9 mouse cellular contexts compared by ENCODE assay signal in genomic region chr8:10925582-10926517, GRCm38 (mm10).
DNase-seq lines count a peak whose midpoint lies in the region; ATAC-seq and TF ChIP-seq lines count a peak whose summit lies in the region.
"Had no signal": no experiment of that assay in that cellular context is flagged by ENCODE, and none has a peak within 500 bp of the region (broad histone marks: within the 10 kb centered on the region; RNA-seq: fewer than 3 reads in every experiment).

No protein-coding gene starts in this region.

- H3K36me3 ChIP-seq in embryonic facial prominence, embryonic 14.5 days (ENCODE audit: control insufficient read depth, insufficient read depth, low read length) = no peaks in the 10 kb centered on the region
- H3K36me3 ChIP-seq in limb, embryonic 13.5 days = no peaks in the 10 kb centered on the region
- H3K36me3 ChIP-seq in stomach, postnatal 0 days (ENCODE audit: control insufficient read depth, insufficient read depth, low read length) = no peaks in the 10 kb centered on the region
- no peaks in the 10 kb centered on the region for H3K36me3 ChIP-seq in lung, postnatal 0 days (ENCODE audit: insufficient read depth, low read length)

- no peak for TF ChIP-seq EP300 in stomach, postnatal 0 days (optimal IDR thresholded peaks at IDR 0.05)
- no peak for TF ChIP-seq EP300 in lung, postnatal 0 days (IDR thresholded peaks at IDR 0.05)

- no peak overlapping the region for H3K4me3 ChIP-seq in embryonic facial prominence, embryonic 14.5 days (ENCODE audit: low read depth, low read length)
- H3K4me3 ChIP-seq in limb, embryonic 13.5 days = peak overlapping the region; percentile 10
- H3K4me3 ChIP-seq in stomach, postnatal 0 days (ENCODE audit: low read depth, low read length) = no peak overlapping the region
- no peak overlapping the region for H3K4me3 ChIP-seq in lung, postnatal 0 days (ENCODE audit: low read depth, low read length)
- H3K4me3 ChIP-seq: erythroblast, embryonic 14.5 days had no signal

- H3K4me1 ChIP-seq in embryonic facial prominence, embryonic 14.5 days (ENCODE audit: control insufficient read depth, insufficient read depth, low read length) = peaks cover 62% of the 10 kb centered on the region
- H3K4me1 ChIP-seq in limb, embryonic 13.5 days = peaks cover 82% of the 10 kb centered on the region
- peaks cover 7% of the 10 kb centered on the region for H3K4me1 ChIP-seq in stomach, postnatal 0 days (replicated peaks; ENCODE audit: control insufficient read depth, insufficient read depth)
- peaks cover 16% of the 10 kb centered on the region; the same call in 1 of the 2 replicates for H3K4me1 ChIP-seq in lung, postnatal 0 days (ENCODE audit: insufficient read depth, low read depth, low read length)

- H3K9ac ChIP-seq in embryonic facial prominence, embryonic 14.5 days (ENCODE audit: low read depth, low read length) = peak overlapping the region; percentile 15; the same call in 1 of the 2 replicates
- peak overlapping the region; percentile 45 for H3K9ac ChIP-seq in limb, embryonic 13.5 days
- 0 out of 2 replicates have a peak overlapping the region, but pooled peaks have one; percentile 23 for H3K9ac ChIP-seq in stomach, postnatal 0 days (ENCODE audit: low read length)
- no peak overlapping the region for H3K9ac ChIP-seq in lung, postnatal 0 days (replicated peaks; ENCODE audit: low read depth)

- peak; percentile 32 for DNase-seq in testis, postnatal 14 days (ENCODE audit: low spot score)
- no peak for DNase-seq in testis, postnatal 10 days (ENCODE audit: low spot score)
- DNase-seq in embryonic facial prominence, embryonic 14.5 days (ENCODE audit: low spot score) = peak; percentile 81
- DNase-seq in stomach, postnatal 0 days (ENCODE audit: low spot score) = no peak
- DNase-seq in adrenal gland, postnatal 36 days = no peak
- DNase-seq in lung, postnatal 0 days (ENCODE audit: low spot score) = no peak
- no peak for DNase-seq in cerebellum, adult 11 months

- H3K27me3 ChIP-seq in embryonic facial prominence, embryonic 14.5 days (replicated peaks; ENCODE audit: control insufficient read depth, insufficient read depth, low read length) = no peaks in the 10 kb centered on the region
- H3K27me3 ChIP-seq in limb, embryonic 13.5 days = 0 out of 2 replicates have a peak, but pooled peaks cover 2% of the 10 kb centered on the region
- H3K27me3 ChIP-seq in stomach, postnatal 0 days (ENCODE audit: control insufficient read depth, insufficient read depth, low read length) = no peaks in the 10 kb centered on the region
- H3K27me3 ChIP-seq in lung, postnatal 0 days (replicated peaks; ENCODE audit: insufficient read depth, low read length) = no peaks in the 10 kb centered on the region; the same call in 1 of the 2 replicates

- TF ChIP-seq CTCF in stomach, postnatal 0 days (IDR thresholded peaks at IDR 0.05; ENCODE audit: low read depth) = no peak
- no peak for TF ChIP-seq CTCF in lung, postnatal 0 days (IDR thresholded peaks at IDR 0.05)

- ATAC-seq in embryonic facial prominence, embryonic 14.5 days (ENCODE audit: low read depth) = peak; percentile 24
- peak; percentile 16 for ATAC-seq in limb, embryonic 13.5 days (ENCODE audit: low FRiP score, low read depth)
- no peak for ATAC-seq in stomach, postnatal 0 days (ENCODE audit: low FRiP score, low TSS enrichment)
- ATAC-seq in lung, postnatal 0 days = no peak

- H3K27ac ChIP-seq in embryonic facial prominence, embryonic 14.5 days (replicated peaks; ENCODE audit: low read depth, low read length) = peak overlapping the region; percentile 83
- H3K27ac ChIP-seq in limb, embryonic 13.5 days = peak overlapping the region; percentile 97
- peak overlapping the region; percentile 35 for H3K27ac ChIP-seq in stomach, postnatal 0 days (replicated peaks)
- H3K27ac ChIP-seq in lung, postnatal 0 days (ENCODE audit: low read length) = no peak overlapping the region

- WGBS in embryonic facial prominence, embryonic 14.5 days = 6% methylated on average over 18 of the region's 18 CpGs
- 2% methylated on average over 18 of the region's 18 CpGs for WGBS in limb, embryonic 13.5 days
- WGBS in stomach, postnatal 0 days = 29% methylated on average over 18 of the region's 18 CpGs
- WGBS in lung, postnatal 0 days = 30% methylated on average over 18 of the region's 18 CpGs

- H3K4me2 ChIP-seq in embryonic facial prominence, embryonic 14.5 days (ENCODE audit: low read depth, low read length) = peak overlapping the region; percentile 45
- H3K4me2 ChIP-seq in limb, embryonic 13.5 days (replicated peaks) = peak overlapping the region; percentile 53
- H3K4me2 ChIP-seq in stomach, postnatal 0 days (replicated peaks; ENCODE audit: low read depth) = no peak overlapping the region; the same call in 1 of the 2 replicates
- no peak overlapping the region for H3K4me2 ChIP-seq in lung, postnatal 0 days (replicated peaks; ENCODE audit: low read depth, low read length)

- no peaks in the 10 kb centered on the region for H3K9me3 ChIP-seq in embryonic facial prominence, embryonic 14.5 days (ENCODE audit: control insufficient read depth, low read length)
- no peaks in the 10 kb centered on the region for H3K9me3 ChIP-seq in limb, embryonic 13.5 days
- no peaks in the 10 kb centered on the region for H3K9me3 ChIP-seq in stomach, postnatal 0 days (ENCODE audit: control insufficient read depth, low read length)
- no peaks in the 10 kb centered on the region for H3K9me3 ChIP-seq in lung, postnatal 0 days (ENCODE audit: low read length)

Comparison
In these comparisons a context has a peak if more than half of its experiments do, and no peak if none do; other contexts are left out.
1. DNase-seq: peak in testis, postnatal 14 days (single experiment) and embryonic facial prominence, embryonic 14.5 days (single experiment); none in testis, postnatal 10 days (single experiment), stomach, postnatal 0 days (single experiment), adrenal gland, postnatal 36 days (0 of 2), lung, postnatal 0 days (single experiment) and cerebellum, adult 11 months (single experiment).
2. ATAC-seq: peak in embryonic facial prominence, embryonic 14.5 days (single experiment) and limb, embryonic 13.5 days (single experiment); none in stomach, postnatal 0 days (single experiment) and lung, postnatal 0 days (single experiment).
3. H3K4me2 ChIP-seq: peak in embryonic facial prominence, embryonic 14.5 days (single experiment) and limb, embryonic 13.5 days (single experiment); none in stomach, postnatal 0 days (single experiment) and lung, postnatal 0 days (single experiment).